Mouse (Mus musculus): ENCODE results near the gene Lipf. TPM values are rescaled to one million over a fixed set of nuclear protein-coding genes. Genes with fewer than 3 reads are reported as not detected.

The Lipf gene
- not detected for total RNA-seq (2018; cell fraction: chromatin; rRNA removed)
- not detected for total RNA-seq (2018; cell fraction: cytosol; rRNA removed)
- not detected for total RNA-seq (2018; cell fraction: nucleus; rRNA removed)
- polyA plus RNA-seq (2018), result not detected in 3 replicates

- H3K79me2 ChIP-seq (ENCODE audit: inconsistent target), result no peaks in the 10 kb centered on the region
- no peak within 1 kb of the TSS for H3K4me3 ChIP-seq (ENCODE audit: inconsistent target)
- H3K36me3 ChIP-seq (ENCODE audit: inconsistent target), result no peaks in the 10 kb centered on the region
- no peak within 1 kb of the TSS for H3K27ac ChIP-seq
Observed at GRCm38 (mm10) chr19:33960887-33961286, at the start of gene Lipf. Gene Lipf (plus strand): TSS chr19:33961187.

DNA sequence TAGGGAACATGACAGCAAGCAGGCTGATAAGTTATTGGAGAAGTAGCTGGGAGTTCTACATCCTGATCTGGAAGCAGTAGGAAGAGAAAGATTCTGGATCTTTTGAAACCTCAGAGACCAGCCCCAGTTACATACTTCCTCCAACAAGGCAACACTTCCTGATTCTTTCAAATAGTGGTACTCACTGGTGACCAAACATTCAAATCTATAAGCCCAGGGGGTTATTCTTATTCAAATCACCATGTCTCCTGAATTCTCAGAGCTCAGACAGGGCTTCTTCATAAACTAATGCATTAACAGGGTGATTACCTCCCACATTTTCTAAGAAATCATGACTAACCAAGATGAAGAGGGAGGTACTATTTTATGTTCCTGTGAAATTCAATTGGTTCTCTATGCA, 36.9 kb upstream of the Lipf start:
- no peaks in the 10 kb centered on the region for H3K79me2 ChIP-seq (ENCODE audit: inconsistent target)
- no peaks in the 10 kb centered on the region for H3K36me3 ChIP-seq (ENCODE audit: inconsistent target)
- H3K27ac ChIP-seq, result no peak overlapping the region
- H3K4me3 ChIP-seq (ENCODE audit: inconsistent target), result no peak overlapping the region

GRCm38 (mm10) chr19:33979007-33979406, 18.0 kb downstream of the Lipf start:
- Histone ChIP-seq H3K4me3 (ENCODE audit: inconsistent target) (no peak overlapping the region), H3K27ac (no peak overlapping the region), H3K36me3 (ENCODE audit: inconsistent target) (no peaks in the 10 kb centered on the region), H3K79me2 (ENCODE audit: inconsistent target) (no peaks in the 10 kb centered on the region)
- WGBS (ENCODE audit: missing documents), result 38% methylated on average over 3 of the region's 3 CpGs

DNA sequence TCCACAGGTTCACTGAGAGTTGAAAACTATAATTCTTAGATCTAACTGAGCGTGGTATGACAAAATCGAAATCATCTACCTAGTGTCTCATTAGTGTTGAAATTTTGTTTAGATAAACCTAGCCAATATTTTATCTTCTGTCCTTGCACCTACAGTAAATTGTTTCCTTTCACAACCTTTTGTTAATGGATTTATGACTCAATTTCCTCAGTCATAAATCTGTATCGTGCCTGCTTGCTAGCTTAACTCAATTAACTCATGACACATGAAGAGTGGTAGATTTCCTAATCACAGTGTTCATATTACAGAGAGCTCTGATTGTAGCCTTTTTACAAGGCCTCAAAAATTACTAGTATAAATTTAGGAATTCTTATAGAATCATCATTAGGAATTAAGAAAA, 22.1 kb downstream of the Lipf start:
- H3K79me2 ChIP-seq (ENCODE audit: inconsistent target), result no peaks in the 10 kb centered on the region
- H3K27ac ChIP-seq, result no peak overlapping the region
- WGBS (ENCODE audit: missing documents), result 68% methylated on average over 3 of the region's 3 CpGs
- H3K4me3 ChIP-seq (ENCODE audit: inconsistent target), result no peak overlapping the region
- H3K36me3 ChIP-seq (ENCODE audit: inconsistent target), result no peaks in the 10 kb centered on the region

GRCm38 (mm10) chr19:34008002-34008401, 47.0 kb downstream of the Lipf start, which contains the start of gene Lipk:
Gene Lipk (plus strand): TSS chr19:34008290.
- H3K27ac ChIP-seq, result no peak within 1 kb of the TSS
- no peak within 1 kb of the TSS for H3K4me3 ChIP-seq (ENCODE audit: inconsistent target)
- 92% methylated on average over 6 of the region's 6 CpGs for WGBS (ENCODE audit: missing documents)
- H3K79me2 ChIP-seq (ENCODE audit: inconsistent target), result no peaks in the 10 kb centered on the region
- no peaks in the 10 kb centered on the region for H3K36me3 ChIP-seq (ENCODE audit: inconsistent target)

DNA sequence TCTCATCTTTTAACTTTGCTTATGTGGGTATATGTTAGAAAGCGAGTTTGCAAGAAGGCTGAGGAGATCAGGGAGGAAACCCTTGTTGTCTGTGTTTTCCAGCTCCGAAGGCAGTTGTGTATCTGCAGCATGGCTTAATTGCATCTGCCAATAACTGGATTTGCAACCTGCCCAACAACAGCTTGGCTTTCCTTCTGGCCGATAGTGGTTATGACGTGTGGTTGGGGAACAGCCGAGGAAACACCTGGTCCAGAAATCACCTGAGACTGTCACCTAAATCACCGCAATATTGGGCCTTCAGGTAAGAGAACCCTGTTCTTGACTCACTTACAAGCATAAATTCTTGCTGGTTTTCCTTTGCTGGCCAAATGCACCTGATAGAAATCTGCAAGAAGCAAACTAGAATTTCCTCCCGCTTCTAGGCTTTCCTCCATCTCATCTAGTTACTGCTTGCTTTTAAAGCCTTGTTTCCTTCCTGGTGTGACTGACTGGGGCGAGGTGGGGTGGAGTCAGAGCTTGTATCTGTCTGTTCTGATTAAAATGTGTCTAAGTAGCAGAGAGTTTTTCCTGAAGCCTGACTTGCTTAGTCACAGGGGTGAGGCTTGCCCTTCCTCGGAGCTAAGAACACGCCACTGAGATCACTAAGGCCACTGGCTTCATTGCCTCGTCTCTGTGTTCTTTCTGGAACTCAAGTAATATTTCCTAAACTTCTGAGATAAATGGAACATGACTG, 60.6 kb downstream of the Lipf start:
- H3K4me3 ChIP-seq (ENCODE audit: inconsistent target), result no peak overlapping the region
- 26% methylated on average over 11 of the region's 11 CpGs for WGBS (ENCODE audit: missing documents)
- no peak overlapping the region for H3K27ac ChIP-seq
- no peaks in the 10 kb centered on the region for H3K79me2 ChIP-seq (ENCODE audit: inconsistent target)
- H3K36me3 ChIP-seq (ENCODE audit: inconsistent target), result no peaks in the 10 kb centered on the region

GRCm38 (mm10) chr19:34022759-34023158, 61.8 kb downstream of the Lipf start:
- H3K27ac ChIP-seq, result no peak overlapping the region
- no peaks in the 10 kb centered on the region for H3K36me3 ChIP-seq (ENCODE audit: inconsistent target)
- H3K79me2 ChIP-seq (ENCODE audit: inconsistent target), result no peaks in the 10 kb centered on the region
- WGBS (ENCODE audit: missing documents), result 44% methylated on average over 3 of the region's 3 CpGs
- no peak overlapping the region for H3K4me3 ChIP-seq (ENCODE audit: inconsistent target)

Other genes with a start within 250 kb of the Lipf start
- not detected in 3 replicates for gene Lipo2, start 209.8 kb upstream of the Lipf start, polyA plus RNA-seq (2018)
- gene Lipo3, start 199.2 kb upstream of the Lipf start, polyA plus RNA-seq (2018), result 16.0 to 19.2 TPM (median 17.0 TPM) in 3 replicates
- not detected in 3 replicates for gene Lipo1, start 173.7 kb upstream of the Lipf start, polyA plus RNA-seq (2018)
- not detected in 3 replicates for gene Lipk, start 47.1 kb downstream of the Lipf start, polyA plus RNA-seq (2018)
- 0.91 to 3.6 TPM (median 1.8 TPM) in 3 replicates for gene Lipn, start 106.2 kb downstream of the Lipf start, polyA plus RNA-seq (2018)
- gene Lipm, start 139.7 kb downstream of the Lipf start, polyA plus RNA-seq (2018), result not detected in 3 replicates
- gene Ankrd22, start 204.9 kb downstream of the Lipf start, polyA plus RNA-seq (2018), result 0.07 TPM in 1 of 3 replicates, not detected in the others
- gene Stambpl1, start 231.0 kb downstream of the Lipf start, polyA plus RNA-seq (2018), result 17.9 to 23.8 TPM (median 22.2 TPM) in 3 replicates

Measured in macrophage (primary cell).